Mouse (Mus musculus) olfactory bulb, adult 2 months (tissue): ENCODE measurements around the gene Rgs6.

Experiments
- CTCF ChIP-seq: fragments of 200-500 bp; IDR thresholded peaks from 2 replicates; pipeline ENCODE4 v1.5.1; 2012; ENCODE audit warnings: low read depth, mild to moderate bottlenecking, low read length, moderate library complexity; ENCODE audit not compliant: insufficient read depth
- POLR2A ChIP-seq: fragments of 200-500 bp; IDR thresholded peaks from 2 replicates; pipeline ENCODE4 v1.6.1; 2012; ENCODE audit warnings: mild to moderate bottlenecking, low read depth, low read length, moderate library complexity; ENCODE audit not compliant: insufficient read depth

DNA sequence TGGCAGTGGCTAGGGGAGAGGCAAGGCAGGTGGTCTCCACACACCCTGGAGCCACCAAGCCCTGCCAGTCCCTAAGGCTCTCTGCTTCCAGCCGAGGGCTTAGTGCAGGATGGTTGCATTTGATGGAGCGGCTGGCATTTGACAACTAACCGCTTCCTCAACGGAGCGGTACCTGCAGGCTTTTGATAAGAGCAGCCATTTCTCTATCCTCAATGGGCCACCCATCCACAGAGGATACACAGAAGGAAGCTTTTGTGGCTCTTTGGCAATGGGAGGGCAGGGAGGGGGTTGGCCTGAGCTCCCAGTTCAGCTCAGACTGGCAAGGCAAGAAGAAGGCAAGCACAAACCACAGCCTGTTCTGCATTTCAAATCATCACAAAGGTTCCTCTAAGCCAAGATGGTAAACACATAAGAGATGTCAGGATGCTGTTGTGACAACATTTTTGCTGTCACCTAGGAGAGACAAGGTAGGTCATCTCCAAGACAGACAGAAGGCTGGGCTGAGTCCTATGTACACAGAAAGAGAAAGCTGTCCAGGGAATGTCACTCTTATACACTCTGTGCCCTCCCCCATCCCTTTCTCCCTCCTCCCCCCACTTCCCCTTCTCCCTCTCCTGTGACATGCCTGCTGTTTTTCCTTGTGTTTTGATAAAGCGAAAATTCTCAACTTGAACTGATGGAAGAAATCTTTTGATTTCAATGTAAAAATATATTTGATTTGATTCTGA is 525.0 kb downstream of the Rgs6 start:
- TF ChIP-seq CTCF (no peak), POLR2A (no peak)
